Mouse (Mus musculus): ENCODE measurements at regions not wholly inside any gene's neighbourhood (a gene's known extent, or its start where the extent isn't known, plus 50 kb on each side); places are given as distances from the start of the nearest gene placed in this dataset.

DNA sequence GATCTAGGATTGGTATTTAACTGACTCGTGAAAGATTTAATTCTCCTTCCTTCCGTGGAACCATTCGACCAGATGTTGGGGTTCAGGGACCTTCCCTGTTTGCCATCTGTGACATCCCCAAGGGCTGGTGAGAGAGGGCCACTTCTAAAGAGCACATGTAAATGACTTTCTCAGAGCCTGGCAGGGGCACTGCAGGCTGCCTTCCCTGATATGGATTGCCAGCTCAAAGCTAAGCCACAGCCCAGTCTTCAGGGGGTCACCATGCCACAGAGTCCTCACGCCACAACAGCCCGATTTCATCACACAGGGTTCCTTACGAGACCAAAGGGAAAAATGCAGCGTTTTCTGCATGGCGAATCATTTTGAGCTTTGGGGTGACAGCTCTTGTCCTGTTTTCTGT, 115.1 kb upstream of the Prox1 start:
- no peak overlapping the region for H3K4me2 ChIP-seq

DNA sequence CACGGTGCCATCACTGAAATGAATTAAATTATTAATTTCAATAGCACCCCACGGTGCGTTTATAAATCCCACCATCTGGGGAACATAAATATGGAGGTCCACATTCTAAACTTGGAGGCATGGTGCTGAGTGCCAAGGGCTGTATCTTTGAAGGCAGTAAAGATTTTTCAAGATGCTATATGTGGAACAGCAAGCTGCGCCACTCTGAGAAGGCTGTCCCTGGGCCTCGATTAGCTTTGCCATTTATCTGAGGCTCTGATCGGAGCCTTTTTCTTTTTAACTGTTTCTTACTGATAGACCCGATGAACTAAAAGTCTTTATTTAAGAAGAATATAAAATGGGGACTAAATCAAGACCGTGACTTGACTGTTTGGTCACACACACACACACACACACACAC, 114.5 kb upstream of the Prox1 start:
- H3K9ac ChIP-seq (ENCODE audit: low read length): no peak overlapping the region
- peak; percentile 54 for DNase-seq (ENCODE audit: low spot score, missing footprints)

More for the DNA sequence above, 115.1 kb upstream of the Prox1 start:
- H3K27me3 ChIP-seq (ENCODE audit: control insufficient read depth, insufficient read depth, low read length): no peaks in the 10 kb centered on the region
- ATAC-seq (ENCODE audit: low FRiP score) (no peak), DNase-seq (ENCODE audit: low spot score, missing footprints) (peak; percentile 76)
- H3K9ac ChIP-seq (ENCODE audit: low read length): no peak overlapping the region
- WGBS: 79% methylated on average over 8 of the region's 8 CpGs
- H3K4me1 ChIP-seq (ENCODE audit: control insufficient read depth, insufficient read depth, low read length): no peaks in the 10 kb centered on the region
- no peak overlapping the region for H3K27ac ChIP-seq (ENCODE audit: low read depth, low read length)
- H3K4me3 ChIP-seq (ENCODE audit: low read depth, low read length): no peak overlapping the region
- H3K36me3 ChIP-seq (ENCODE audit: control insufficient read depth, insufficient read depth, low read length): no peaks in the 10 kb centered on the region
- H3K9me3 ChIP-seq (ENCODE audit: control insufficient read depth, low read length): no peaks in the 10 kb centered on the region

DNA sequence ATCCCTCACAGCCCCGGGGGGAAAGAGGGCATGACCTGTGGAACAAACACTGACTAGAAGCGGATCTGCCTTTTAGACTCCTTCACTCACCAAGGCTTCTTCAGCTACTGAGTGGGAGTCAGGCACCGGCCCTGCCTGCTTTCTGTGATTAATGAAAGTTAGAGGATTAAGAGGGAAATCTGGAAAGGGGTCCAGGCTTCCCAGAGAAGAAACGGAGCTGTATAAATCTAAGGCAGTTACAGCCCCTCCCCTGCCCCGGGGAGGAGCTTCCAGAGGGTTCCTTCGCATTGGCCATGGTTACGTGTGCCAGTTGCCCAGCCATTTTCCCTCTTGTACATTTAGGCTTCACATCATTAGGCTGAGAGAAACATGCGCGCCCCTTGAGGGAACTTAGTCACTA, 113.6 kb upstream of the Prox1 start:
- DNase-seq (ENCODE audit: low spot score, missing footprints) (peak; percentile 75), ATAC-seq (ENCODE audit: low FRiP score) (no peak)
- Histone ChIP-seq H3K27me3 (ENCODE audit: control insufficient read depth, insufficient read depth, low read length) (no peaks in the 10 kb centered on the region), H3K4me2 (no peak overlapping the region), H3K4me3 (ENCODE audit: low read depth, low read length) (no peak overlapping the region), H3K9me3 (ENCODE audit: control insufficient read depth, low read length) (no peaks in the 10 kb centered on the region), H3K9ac (ENCODE audit: low read length) (no peak overlapping the region), H3K27ac (ENCODE audit: low read depth, low read length) (no peak overlapping the region), H3K4me1 (ENCODE audit: control insufficient read depth, insufficient read depth, low read length) (0 out of 2 replicates have a peak, but pooled peaks cover 2% of the 10 kb centered on the region), H3K36me3 (ENCODE audit: control insufficient read depth, insufficient read depth, low read length) (no peaks in the 10 kb centered on the region)
- WGBS: 76% methylated on average over 9 of the region's 9 CpGs

More for the DNA sequence above, 114.5 kb upstream of the Prox1 start:
- no peaks in the 10 kb centered on the region for H3K27me3 ChIP-seq (ENCODE audit: control insufficient read depth, insufficient read depth, low read length)
- H3K4me1 ChIP-seq (ENCODE audit: control insufficient read depth, insufficient read depth, low read length): 0 out of 2 replicates have a peak, but pooled peaks cover 2% of the 10 kb centered on the region
- H3K9me3 ChIP-seq (ENCODE audit: control insufficient read depth, low read length): no peaks in the 10 kb centered on the region
- H3K36me3 ChIP-seq (ENCODE audit: control insufficient read depth, insufficient read depth, low read length): no peaks in the 10 kb centered on the region
- no peak overlapping the region for H3K27ac ChIP-seq (ENCODE audit: low read depth, low read length)
- no peak for ATAC-seq (ENCODE audit: low FRiP score)
- no peak overlapping the region for H3K4me2 ChIP-seq
- 92% methylated on average over 8 of the region's 8 CpGs for WGBS
- no peak overlapping the region for H3K4me3 ChIP-seq (ENCODE audit: low read depth, low read length)

DNA sequence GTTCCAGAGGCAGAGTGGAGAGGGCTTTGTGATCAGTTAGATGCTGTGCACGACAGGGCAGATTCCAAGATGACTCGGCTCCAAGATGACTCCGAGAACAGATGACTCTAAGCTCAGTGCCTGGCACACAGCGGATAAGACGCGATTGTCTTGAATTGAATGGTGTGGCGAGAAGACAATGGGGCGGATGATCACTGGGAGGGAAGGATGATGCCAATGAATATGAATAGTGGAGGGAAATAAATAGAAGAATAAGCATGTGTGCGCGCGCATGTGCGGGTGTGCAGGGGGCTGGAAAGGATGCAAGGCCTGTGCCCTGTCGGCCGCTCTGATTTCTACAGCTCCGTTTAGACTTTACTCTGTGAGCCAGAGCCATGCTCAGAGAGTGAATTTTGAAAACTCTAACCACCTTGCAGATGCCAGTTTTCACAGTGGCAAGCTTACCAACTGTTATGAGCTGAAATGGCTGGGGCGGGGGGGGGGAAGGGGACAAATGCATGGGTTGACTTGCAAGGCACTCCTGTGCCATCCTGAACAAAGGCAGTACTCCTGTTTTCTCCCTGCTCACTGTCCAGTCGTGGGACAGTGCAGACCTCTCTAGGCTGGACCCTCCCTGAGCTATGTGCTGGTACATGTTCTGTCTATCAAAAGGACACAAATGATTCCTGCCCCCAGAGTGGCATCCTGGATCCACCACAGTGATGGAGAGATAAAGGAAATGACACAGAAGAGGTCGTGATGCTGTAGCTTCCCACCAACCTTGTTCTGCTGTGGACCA, 109.8 kb upstream of the Prox1 start:
- Histone ChIP-seq H3K36me3 (ENCODE audit: control insufficient read depth, insufficient read depth, low read length) (no peaks in the 10 kb centered on the region), H3K4me2 (no peak overlapping the region), H3K4me3 (ENCODE audit: low read depth, low read length) (no peak overlapping the region), H3K9ac (ENCODE audit: low read length) (0 out of 2 replicates have a peak overlapping the region, but pooled peaks have one; percentile 4), H3K27me3 (ENCODE audit: control insufficient read depth, insufficient read depth, low read length) (no peaks in the 10 kb centered on the region), H3K27ac (ENCODE audit: low read depth, low read length) (no peak overlapping the region), H3K9me3 (ENCODE audit: control insufficient read depth, low read length) (no peaks in the 10 kb centered on the region), H3K4me1 (ENCODE audit: control insufficient read depth, insufficient read depth, low read length) (0 out of 2 replicates have a peak, but pooled peaks cover 2% of the 10 kb centered on the region)
- 73% methylated on average over 18 of the region's 18 CpGs for WGBS
- no peak for ATAC-seq (ENCODE audit: low FRiP score)
- DNase-seq (ENCODE audit: low spot score, missing footprints): peak; percentile 26

DNA sequence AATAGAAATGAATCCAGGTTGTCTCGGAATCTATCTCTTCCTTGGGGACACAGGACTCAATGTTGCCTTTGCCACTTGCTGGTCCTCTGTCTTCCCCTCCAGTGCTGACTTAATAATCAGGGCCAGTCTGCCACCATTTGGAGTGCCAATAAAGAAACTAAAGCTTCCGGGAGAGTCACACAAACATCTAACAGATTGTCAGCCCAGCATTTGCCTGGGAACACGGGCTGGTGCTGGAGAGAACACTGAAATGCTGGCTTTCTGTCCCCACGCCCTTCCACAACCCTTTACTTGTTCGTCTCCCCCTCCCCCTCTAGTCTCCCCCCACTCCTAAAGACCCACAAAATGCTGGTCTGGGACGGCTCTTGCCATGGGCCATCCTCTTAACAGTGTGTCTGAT, 104.4 kb upstream of the Prox1 start:
- H3K27me3 ChIP-seq (ENCODE audit: control insufficient read depth, insufficient read depth, low read length): no peaks in the 10 kb centered on the region
- H3K4me1 ChIP-seq (ENCODE audit: control insufficient read depth, insufficient read depth, low read length): peaks cover 9% of the 10 kb centered on the region
- DNase-seq (ENCODE audit: low spot score, missing footprints): no peak
- H3K9ac ChIP-seq (ENCODE audit: low read length): no peak overlapping the region
- no peak overlapping the region for H3K4me2 ChIP-seq
- no peak overlapping the region for H3K27ac ChIP-seq (ENCODE audit: low read depth, low read length)
- 80% methylated on average over 6 of the region's 6 CpGs for WGBS
- ATAC-seq (ENCODE audit: low FRiP score): no peak
- H3K4me3 ChIP-seq (ENCODE audit: low read depth, low read length): no peak overlapping the region
- no peaks in the 10 kb centered on the region for H3K36me3 ChIP-seq (ENCODE audit: control insufficient read depth, insufficient read depth, low read length)
- H3K9me3 ChIP-seq (ENCODE audit: control insufficient read depth, low read length): no peaks in the 10 kb centered on the region

DNA sequence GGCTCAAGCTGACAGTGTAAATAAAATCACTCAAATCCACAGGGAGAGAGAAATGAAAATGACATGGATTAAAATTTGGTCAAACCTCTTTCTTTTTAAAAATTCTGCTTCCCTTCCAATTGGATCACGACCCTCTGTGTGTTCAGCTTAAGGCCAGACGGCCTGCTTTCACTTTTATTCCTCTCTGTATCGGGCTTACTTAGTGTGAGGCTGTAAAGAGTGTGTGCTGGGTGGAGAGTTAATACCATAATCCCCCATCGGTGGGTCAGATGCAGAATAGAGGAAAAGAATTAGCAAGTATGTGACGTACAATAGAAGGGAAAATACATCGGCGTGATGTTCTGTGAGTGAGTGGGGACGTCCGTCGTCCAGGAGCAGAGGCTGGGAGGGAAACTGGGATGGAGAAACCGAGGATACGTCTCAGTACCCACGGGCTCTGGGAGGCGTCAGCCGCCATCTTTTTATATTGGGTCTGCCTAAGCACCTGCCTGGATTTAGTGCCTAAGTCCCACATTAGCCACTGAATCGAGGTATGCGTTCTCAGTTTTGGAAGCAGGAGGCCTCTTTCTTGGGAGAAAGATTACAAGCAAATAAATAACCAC, 100.4 kb upstream of the Prox1 start:
- Histone ChIP-seq H3K27ac (ENCODE audit: low read depth, low read length) (no peak overlapping the region), H3K9ac (ENCODE audit: low read length) (peak overlapping the region; percentile 24), H3K9me3 (ENCODE audit: control insufficient read depth, low read length) (no peaks in the 10 kb centered on the region), H3K27me3 (ENCODE audit: control insufficient read depth, insufficient read depth, low read length) (no peaks in the 10 kb centered on the region), H3K36me3 (ENCODE audit: control insufficient read depth, insufficient read depth, low read length) (no peaks in the 10 kb centered on the region), H3K4me1 (ENCODE audit: control insufficient read depth, insufficient read depth, low read length) (peaks cover 9% of the 10 kb centered on the region), H3K4me2 (peak overlapping the region; percentile 5; the same call in 1 of the 2 replicates), H3K4me3 (ENCODE audit: low read depth, low read length) (no peak overlapping the region)
- 56% methylated on average over 17 of the region's 17 CpGs for WGBS
- peak; percentile 79 for ATAC-seq (ENCODE audit: low FRiP score)
- DNase-seq (ENCODE audit: low spot score, missing footprints): peak; percentile 81

DNA sequence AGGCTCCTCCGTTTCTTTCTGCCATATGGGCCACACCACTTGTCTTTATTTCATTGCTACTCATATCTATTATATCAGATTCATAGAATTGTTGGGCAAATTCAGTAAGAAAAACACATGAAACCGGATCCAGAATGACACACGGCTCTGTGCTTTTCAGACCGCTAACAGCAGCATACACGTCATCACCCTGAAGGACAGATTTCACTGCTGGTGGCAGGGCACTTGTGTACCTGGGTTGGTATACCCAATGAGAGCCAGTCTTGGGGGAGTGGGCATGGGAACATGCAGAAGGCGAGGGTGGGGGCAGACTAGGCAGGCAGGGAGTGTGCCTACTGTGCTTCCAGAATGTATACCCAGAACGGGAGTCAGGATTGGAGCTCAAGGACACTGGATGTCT, 98.7 kb upstream of the Prox1 start:
- Histone ChIP-seq H3K27me3 (ENCODE audit: control insufficient read depth, insufficient read depth, low read length) (no peaks in the 10 kb centered on the region; the same call in 1 of the 2 replicates), H3K9me3 (ENCODE audit: control insufficient read depth, low read length) (no peaks in the 10 kb centered on the region), H3K4me3 (ENCODE audit: low read depth, low read length) (no peak overlapping the region), H3K4me2 (no peak overlapping the region), H3K9ac (ENCODE audit: low read length) (no peak overlapping the region), H3K27ac (ENCODE audit: low read depth, low read length) (no peak overlapping the region), H3K36me3 (ENCODE audit: control insufficient read depth, insufficient read depth, low read length) (no peaks in the 10 kb centered on the region), H3K4me1 (ENCODE audit: control insufficient read depth, insufficient read depth, low read length) (peaks cover 9% of the 10 kb centered on the region)
- 89% methylated on average over 7 of the region's 7 CpGs for WGBS
- DNase-seq (ENCODE audit: low spot score, missing footprints) (no peak), ATAC-seq (ENCODE audit: low FRiP score) (no peak)

DNA sequence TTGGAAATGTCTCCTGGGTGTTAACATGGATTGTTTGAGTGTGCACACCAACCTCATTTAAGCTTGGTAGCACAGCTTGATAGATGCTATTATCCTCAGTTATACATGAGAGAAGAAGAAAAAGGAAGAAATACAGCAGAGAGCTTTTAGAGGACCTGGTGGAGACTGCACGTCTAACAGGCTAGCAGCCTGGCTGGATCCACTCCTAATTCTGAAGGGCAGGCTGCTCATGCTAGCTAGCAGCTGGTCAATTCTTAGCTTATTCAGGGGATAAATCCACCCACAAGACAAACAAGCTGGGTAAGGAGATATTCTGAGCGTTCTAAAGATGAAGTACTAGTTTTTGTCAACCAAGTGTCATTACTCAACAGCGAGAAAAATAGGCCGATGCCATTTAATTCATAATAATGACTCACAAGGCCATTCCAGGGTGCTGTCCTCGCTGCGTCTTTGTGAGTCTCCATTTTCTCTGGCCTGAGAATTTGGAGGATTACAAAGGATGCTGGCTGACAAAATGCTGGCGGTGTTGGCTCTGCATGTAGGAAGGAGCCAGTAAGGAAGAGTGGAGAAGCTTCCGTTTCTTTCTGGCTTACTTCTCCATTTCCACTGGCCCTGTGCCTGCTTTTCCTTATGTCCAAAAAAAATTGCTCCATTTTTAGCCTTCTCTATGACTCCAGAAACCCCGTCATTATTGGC, 94.7 kb upstream of the Prox1 start:
- WGBS: 87% methylated on average over 9 of the region's 9 CpGs
- DNase-seq (ENCODE audit: low spot score, missing footprints) (no peak), ATAC-seq (ENCODE audit: low FRiP score) (no peak)
- Histone ChIP-seq H3K4me1 (ENCODE audit: control insufficient read depth, insufficient read depth, low read length) (peaks cover 6% of the 10 kb centered on the region; the same call in 1 of the 2 replicates), H3K9ac (ENCODE audit: low read length) (no peak overlapping the region), H3K4me2 (no peak overlapping the region), H3K4me3 (ENCODE audit: low read depth, low read length) (no peak overlapping the region), H3K27me3 (ENCODE audit: control insufficient read depth, insufficient read depth, low read length) (no peaks in the 10 kb centered on the region; the same call in 1 of the 2 replicates), H3K27ac (ENCODE audit: low read depth, low read length) (no peak overlapping the region), H3K9me3 (ENCODE audit: control insufficient read depth, low read length) (no peaks in the 10 kb centered on the region; the same call in 1 of the 2 replicates), H3K36me3 (ENCODE audit: control insufficient read depth, insufficient read depth, low read length) (no peaks in the 10 kb centered on the region)

DNA sequence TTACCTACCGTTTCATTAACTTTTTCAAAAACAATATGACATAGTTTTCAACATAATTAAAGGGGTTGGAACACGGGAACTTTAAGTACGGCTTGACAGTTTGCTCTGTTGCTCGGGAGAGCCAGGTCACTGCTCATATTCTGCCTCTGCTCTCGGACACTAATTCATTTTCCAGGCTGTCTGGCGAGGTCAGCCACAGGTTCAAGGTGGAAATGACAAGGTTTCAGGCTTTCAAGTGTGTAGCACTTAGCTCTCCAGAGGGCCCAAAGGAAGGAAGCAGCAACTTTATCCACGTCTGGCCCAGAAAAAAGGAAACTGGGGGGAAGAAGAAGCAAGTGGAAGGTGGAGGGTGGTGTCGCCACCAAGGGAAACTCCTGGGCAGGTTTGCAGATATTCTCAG, 94.0 kb upstream of the Prox1 start:
- WGBS: 81% methylated on average over 8 of the region's 8 CpGs
- DNase-seq (ENCODE audit: low spot score, missing footprints): no peak
- no peaks in the 10 kb centered on the region; the same call in 1 of the 2 replicates for H3K9me3 ChIP-seq (ENCODE audit: control insufficient read depth, low read length)

More for the DNA sequence above, 94.0 kb upstream of the Prox1 start:
- no peak overlapping the region for H3K27ac ChIP-seq (ENCODE audit: low read depth, low read length)
- H3K27me3 ChIP-seq (ENCODE audit: control insufficient read depth, insufficient read depth, low read length): no peaks in the 10 kb centered on the region; the same call in 1 of the 2 replicates
- ATAC-seq (ENCODE audit: low FRiP score): no peak
- peaks cover 5% of the 10 kb centered on the region; the same call in 1 of the 2 replicates for H3K4me1 ChIP-seq (ENCODE audit: control insufficient read depth, insufficient read depth, low read length)
- no peaks in the 10 kb centered on the region for H3K36me3 ChIP-seq (ENCODE audit: control insufficient read depth, insufficient read depth, low read length)
- no peak overlapping the region for H3K4me2 ChIP-seq
- no peak overlapping the region for H3K9ac ChIP-seq (ENCODE audit: low read length)
- H3K4me3 ChIP-seq (ENCODE audit: low read depth, low read length): no peak overlapping the region
